Mouse (Mus musculus): Measurements from ENCODE around the gene Gm14406. TPM values are rescaled to one million over a fixed set of nuclear protein-coding genes. Genes with fewer than 3 reads are reported as not detected.

Gene Gm14406
- polyA plus RNA-seq, 1 experiment from 2014 or later, result not detected

- H3K36me3 ChIP-seq (ENCODE audit: control insufficient read depth, insufficient read depth, low read length), result no peaks in the 10 kb centered on the region
- H3K9ac ChIP-seq (ENCODE audit: low read depth, low read length), result no peak overlapping the region
- no peak overlapping the region for H3K4me3 ChIP-seq (ENCODE audit: low read length)
- H3K4me2 ChIP-seq (ENCODE audit: low read length), result no peak overlapping the region
- H3K4me1 ChIP-seq (ENCODE audit: control insufficient read depth, insufficient read depth, low read depth, low read length), result no peaks in the 10 kb centered on the region
- H3K27ac ChIP-seq (ENCODE audit: low read depth, low read length), result no peak overlapping the region
- no peak for ATAC-seq
- WGBS, result 84% methylated on average over 8 of the region's 8 CpGs
- no peaks in the 10 kb centered on the region for H3K27me3 ChIP-seq (replicated peaks; ENCODE audit: control insufficient read depth, insufficient read depth, low read length)
- H3K9me3 ChIP-seq (ENCODE audit: control insufficient read depth, low read length), result peaks cover 8% of the 10 kb centered on the region
Measured at GRCm38 (mm10) chr2:177520035-177520434, 58.0 kb downstream of the Gm14406 start.

Other genes with a start within 250 kb of the Gm14406 start
- gene Gm14418, start 179.9 kb downstream of the Gm14406 start, polyA plus RNA-seq (2015; fragmentation: Nextera tagmentation; extraction: Ambion mirVana), result 8.9 and 9.7 TPM in 2 replicates
- gene Zfp970, start 113.5 kb downstream of the Gm14406 start, polyA plus RNA-seq (2015; fragmentation: Nextera tagmentation; extraction: Ambion mirVana), result 6.4 and 7.0 TPM in 2 replicates
- 3.5 and 5.2 TPM in 2 replicates for gene Gm14403, start 80.0 kb downstream of the Gm14406 start, polyA plus RNA-seq (2015; fragmentation: Nextera tagmentation; extraction: Ambion mirVana)
- 8.2 and 9.2 TPM in 2 replicates for gene Gm14322, start 181.1 kb upstream of the Gm14406 start, polyA plus RNA-seq (2015; fragmentation: Nextera tagmentation; extraction: Ambion mirVana)

Data from hindbrain, embryonic 16.5 days (tissue).